Mouse (Mus musculus): ENCODE measurements around the gene Cep70.

Cep70 gene

DNA sequence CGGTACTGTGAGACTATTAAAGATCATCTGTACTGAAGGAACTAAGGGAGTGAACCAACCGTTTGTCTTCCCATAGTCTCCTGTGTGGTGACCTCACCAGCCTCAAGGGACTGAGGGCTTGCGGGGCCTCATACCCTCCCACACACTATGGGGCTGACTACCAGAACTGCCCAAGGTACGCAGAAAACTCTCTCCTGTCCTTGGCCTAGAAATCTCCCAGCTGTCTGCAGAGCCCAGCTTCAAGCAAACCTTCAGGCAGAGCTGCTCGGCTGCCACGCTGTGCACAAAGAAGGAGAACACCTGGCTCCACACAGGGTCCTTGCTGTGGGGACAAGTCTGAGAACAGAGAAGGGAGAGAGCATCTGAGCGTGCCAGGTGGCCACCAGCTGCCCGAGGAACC, 76.8 kb downstream of the Cep70 start:
- no peak for DNase-seq (ENCODE audit: low spot score)

GRCm38 (mm10) chr9:99325208-99325929, 82.2 kb downstream of the Cep70 start:
- DNase-seq (ENCODE audit: low spot score) = no peak

DNA sequence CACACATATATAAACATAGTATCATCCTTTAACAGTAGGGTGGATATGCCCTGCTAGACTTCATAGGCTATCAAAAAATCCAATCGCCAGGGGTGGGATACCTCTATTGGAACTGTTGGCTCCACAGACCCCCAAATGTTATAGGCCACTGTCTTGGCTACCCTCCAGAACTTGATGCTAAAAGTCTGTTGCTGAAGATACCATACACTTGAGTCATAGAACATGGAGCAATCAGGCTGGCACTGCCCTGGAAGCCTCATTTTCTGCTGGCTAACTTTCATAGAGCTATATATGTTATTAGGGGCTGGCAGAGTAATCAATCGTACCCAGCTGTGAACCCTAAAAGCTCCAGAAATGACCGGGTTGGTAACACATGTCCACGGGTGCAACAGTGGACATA, 82.8 kb downstream of the Cep70 start:
- DNase-seq (ENCODE audit: low spot score) = no peak

DNA sequence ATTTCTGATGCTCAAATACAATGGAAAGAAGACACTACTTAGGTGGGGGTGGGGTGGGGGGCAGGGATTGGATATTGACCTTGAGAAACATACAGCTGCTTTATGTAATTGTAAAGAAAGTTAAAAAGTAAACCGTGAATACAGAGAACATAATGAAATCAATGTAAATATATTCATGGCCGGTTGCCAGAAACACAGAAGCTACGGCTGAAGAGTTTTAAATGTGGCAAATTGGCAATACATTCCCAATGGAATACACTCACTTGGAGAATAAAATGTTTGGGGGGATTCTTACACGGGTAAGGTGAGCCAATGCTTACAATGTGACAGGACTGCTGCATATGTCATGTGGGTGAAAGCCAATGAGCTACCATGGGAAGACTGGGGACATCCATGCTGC, 83.7 kb downstream of the Cep70 start:
- no peak for DNase-seq (ENCODE audit: low spot score)

GRCm38 (mm10) chr9:99336538-99336937, 93.4 kb downstream of the Cep70 start:
- DNase-seq (ENCODE audit: low spot score) = no peak

- no peak for DNase-seq (ENCODE audit: low spot score)
These were observed 95.1 kb downstream of the Cep70 start for GRCm38 (mm10) chr9:99338293-99338692.

GRCm38 (mm10) chr9:99339182-99339581, 96.0 kb downstream of the Cep70 start:
- DNase-seq (ENCODE audit: low spot score) = no peak

DNA sequence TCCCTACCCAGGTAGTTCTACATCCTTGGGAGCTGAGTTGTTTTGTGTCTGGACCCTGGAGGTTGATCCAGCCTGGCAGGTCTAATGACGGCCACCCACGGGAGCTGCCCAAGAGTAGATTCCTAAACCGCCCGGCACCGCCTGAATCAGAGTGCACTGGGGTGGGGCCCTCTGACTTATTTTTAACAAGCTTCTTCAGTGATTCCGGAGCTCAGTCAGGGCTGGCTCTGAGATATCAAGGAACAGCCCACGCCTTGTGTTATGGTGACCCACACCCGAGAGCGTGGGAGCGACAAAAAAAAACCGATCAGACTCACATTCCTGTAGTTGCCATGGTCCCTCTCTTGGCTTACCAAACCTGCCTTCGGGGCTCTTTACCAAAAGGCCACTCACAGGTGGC, 97.0 kb downstream of the Cep70 start:
- no peak for DNase-seq (ENCODE audit: low spot score)

- no peak for DNase-seq (ENCODE audit: low spot score)
These were observed 98.4 kb downstream of the Cep70 start for GRCm38 (mm10) chr9:99341600-99341999.

DNA sequence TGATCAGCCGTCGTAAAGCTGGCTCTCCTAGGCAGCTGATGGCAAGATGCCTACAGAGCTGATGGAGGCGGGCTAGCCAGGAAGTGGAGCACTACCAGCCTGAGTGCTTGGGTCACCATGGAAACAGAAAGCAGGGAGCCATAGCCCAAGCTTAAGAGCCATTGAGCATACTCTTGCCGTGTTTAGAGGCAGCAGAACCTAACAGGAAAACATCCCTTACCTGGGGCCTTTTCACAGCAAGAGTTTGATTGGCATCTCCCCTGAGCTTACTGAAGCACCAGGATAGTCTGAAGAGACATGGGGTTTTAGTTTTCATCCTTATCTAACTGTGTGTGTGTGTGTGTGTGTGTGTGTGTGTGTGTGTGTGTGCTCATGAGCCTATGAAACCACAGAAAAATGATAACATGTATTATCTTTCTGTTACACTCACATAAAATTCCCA, 102.2 kb downstream of the Cep70 start:
- no peak for DNase-seq (ENCODE audit: low spot score)

All from c-Kit-positive CD71-positive TER-119-positive erythroid progenitor cells, embryonic 14.5 days (primary cell).